Mouse (Mus musculus): ENCODE data around the gene 2210011C24Rik. TPM values are rescaled to one million over a fixed set of nuclear protein-coding genes. Genes with fewer than 3 reads are reported as not detected.
A peak's percentile ranks its signal among the peaks of the same experiment; 100 is the strongest.

2210011C24Rik gene
- polyA plus RNA-seq, 1 experiment from 2014 or later, result 4.7 TPM

DNA sequence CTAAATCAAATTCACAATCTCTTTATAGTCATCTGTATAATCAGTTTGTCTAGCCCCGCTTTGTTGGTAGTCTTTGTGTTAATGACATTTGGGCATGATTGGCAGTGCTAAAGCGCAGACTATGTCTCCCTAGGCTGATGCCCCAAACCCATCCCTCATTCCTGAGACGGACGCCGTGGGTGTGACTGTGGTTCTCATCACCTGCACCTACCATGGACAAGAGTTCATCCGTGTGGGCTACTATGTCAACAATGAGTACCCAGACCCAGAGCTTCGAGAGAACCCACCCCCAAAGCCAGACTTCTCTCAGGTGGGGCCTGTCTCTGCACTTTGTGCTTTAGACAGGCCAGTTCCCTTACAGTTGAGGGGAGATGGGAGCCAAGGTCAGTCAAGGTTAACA lies 44.3 kb downstream of the 2210011C24Rik start:
- Histone ChIP-seq H3K27me3 (replicated peaks; ENCODE audit: control insufficient read depth, insufficient read depth, low read length) (no peaks in the 10 kb centered on the region), H3K4me1 (replicated peaks; ENCODE audit: control insufficient read depth, insufficient read depth, low read length) (no peaks in the 10 kb centered on the region), H3K4me3 (ENCODE audit: low read depth, low read length) (no peak overlapping the region), H3K9me3 (ENCODE audit: control insufficient read depth) (no peaks in the 10 kb centered on the region), H3K4me2 (replicated peaks; ENCODE audit: low read depth) (no peak overlapping the region), H3K36me3 (ENCODE audit: control insufficient read depth, insufficient read depth) (peaks cover 11% of the 10 kb centered on the region; the same call in 1 of the 2 replicates), H3K9ac (ENCODE audit: low read depth, low read length) (no peak overlapping the region), H3K27ac (ENCODE audit: low read depth, low read length) (no peak overlapping the region)
- TF ChIP-seq CTCF (IDR thresholded peaks at IDR 0.05; ENCODE audit: low read depth), result no peak
- 93% methylated on average over 7 of the region's 7 CpGs for WGBS
- ATAC-seq, result no peak

GRCm38 (mm10) chr8:83964015-83964765 lies 47.8 kb downstream of the 2210011C24Rik start:
- Histone ChIP-seq H3K4me2 (replicated peaks; ENCODE audit: low read depth) (no peak overlapping the region), H3K36me3 (ENCODE audit: control insufficient read depth, insufficient read depth) (peaks cover 10% of the 10 kb centered on the region; the same call in 1 of the 2 replicates), H3K4me3 (ENCODE audit: low read depth, low read length) (no peak overlapping the region), H3K27me3 (replicated peaks; ENCODE audit: control insufficient read depth, insufficient read depth, low read length) (no peaks in the 10 kb centered on the region), H3K27ac (ENCODE audit: low read depth, low read length) (no peak overlapping the region), H3K9me3 (ENCODE audit: control insufficient read depth) (no peaks in the 10 kb centered on the region), H3K4me1 (replicated peaks; ENCODE audit: control insufficient read depth, insufficient read depth, low read length) (no peaks in the 10 kb centered on the region), H3K9ac (ENCODE audit: low read depth, low read length) (no peak overlapping the region)
- no peak for TF ChIP-seq CTCF (IDR thresholded peaks at IDR 0.05; ENCODE audit: low read depth)
- ATAC-seq, result no peak
- 90% methylated on average over 5 of the region's 5 CpGs for WGBS

MicroRNAs within 50 kb of the gene (microRNA counts, 519-probe panel; counts per million panel counts)
- not detected for microRNA mmu-miR-1199

Small RNA genes lying within 50 kb of the gene (microRNA-seq; reads per million reads assigned to microRNA genes)
- 1.1 reads per million for gene Mir1199
- 2.7 reads per million, percentile 2 among the genes with 10 or more reads in this experiment for gene Mir8111

Other genes starting within 250 kb of the 2210011C24Rik start
- gene Adgrl1, start 112.1 kb downstream of the 2210011C24Rik start, polyA plus RNA-seq (2015; fragmentation: Nextera tagmentation; extraction: Ambion mirVana), result 4.4 and 5.6 TPM in 2 replicates
- 0.09 and 0.12 TPM in 2 replicates for gene Gm10644, start 57.0 kb downstream of the 2210011C24Rik start, polyA plus RNA-seq (2015; fragmentation: Nextera tagmentation; extraction: Ambion mirVana)
- gene Asf1b, start 56.7 kb downstream of the 2210011C24Rik start, polyA plus RNA-seq (2015; fragmentation: Nextera tagmentation; extraction: Ambion mirVana), result 13.8 and 16.0 TPM in 2 replicates
- gene Prkaca, start 39.2 kb downstream of the 2210011C24Rik start, polyA plus RNA-seq (2015; fragmentation: Nextera tagmentation; extraction: Ambion mirVana), result 70.7 and 72.5 TPM in 2 replicates
- 3.5 and 4.5 TPM in 2 replicates for gene Samd1, start 14.5 kb downstream of the 2210011C24Rik start, polyA plus RNA-seq (2015; fragmentation: Nextera tagmentation; extraction: Ambion mirVana)
- 0.68 and 0.86 TPM in 2 replicates for gene 1700067K01Rik, start 10.7 kb downstream of the 2210011C24Rik start, polyA plus RNA-seq (2015; fragmentation: Nextera tagmentation; extraction: Ambion mirVana)
- gene Palm3, start 9.3 kb upstream of the 2210011C24Rik start, polyA plus RNA-seq (2015; fragmentation: Nextera tagmentation; extraction: Ambion mirVana), result 0.30 and 0.39 TPM in 2 replicates
- 0.29 and 0.31 TPM in 2 replicates for gene Il27ra, start 30.4 kb upstream of the 2210011C24Rik start, polyA plus RNA-seq (2015; fragmentation: Nextera tagmentation; extraction: Ambion mirVana)
- 0.42 TPM in 1 of 2 replicates, not detected in the other for gene Rln3, start 32.8 kb upstream of the 2210011C24Rik start, polyA plus RNA-seq (2015; fragmentation: Nextera tagmentation; extraction: Ambion mirVana)
- gene Gm10643, start 53.0 kb upstream of the 2210011C24Rik start, polyA plus RNA-seq (2015; fragmentation: Nextera tagmentation; extraction: Ambion mirVana), result 1.0 and 1.1 TPM in 2 replicates
- 3.1 and 3.3 TPM in 2 replicates for gene Rfx1, start 54.7 kb upstream of the 2210011C24Rik start, polyA plus RNA-seq (2015; fragmentation: Nextera tagmentation; extraction: Ambion mirVana)
- gene Dcaf15, start 92.6 kb upstream of the 2210011C24Rik start, polyA plus RNA-seq (2015; fragmentation: Nextera tagmentation; extraction: Ambion mirVana), result 8.6 and 10.4 TPM in 2 replicates
- gene Podnl1, start 113.8 kb upstream of the 2210011C24Rik start, polyA plus RNA-seq (2015; fragmentation: Nextera tagmentation; extraction: Ambion mirVana), result 0.29 and 0.46 TPM in 2 replicates
- gene Cc2d1a, start 135.8 kb upstream of the 2210011C24Rik start, polyA plus RNA-seq (2015; fragmentation: Nextera tagmentation; extraction: Ambion mirVana), result 16.2 and 16.9 TPM in 2 replicates
- gene 4930432K21Rik, start 135.9 kb upstream of the 2210011C24Rik start, polyA plus RNA-seq (2015; fragmentation: Nextera tagmentation; extraction: Ambion mirVana), result 0.17 and 0.18 TPM in 2 replicates
- 1.6 and 1.8 TPM in 2 replicates for gene Nanos3, start 173.0 kb upstream of the 2210011C24Rik start, polyA plus RNA-seq (2015; fragmentation: Nextera tagmentation; extraction: Ambion mirVana)
- gene Zswim4, start 224.9 kb upstream of the 2210011C24Rik start, polyA plus RNA-seq (2015; fragmentation: Nextera tagmentation; extraction: Ambion mirVana), result 3.7 and 3.8 TPM in 2 replicates
- gene D8Ertd738e, start 237.5 kb upstream of the 2210011C24Rik start, polyA plus RNA-seq (2015; fragmentation: Nextera tagmentation; extraction: Ambion mirVana), result 308 and 309 TPM in 2 replicates
- gene Mri1, start 245.2 kb upstream of the 2210011C24Rik start, polyA plus RNA-seq (2015; fragmentation: Nextera tagmentation; extraction: Ambion mirVana), result 54.9 and 60.3 TPM in 2 replicates